Mouse (Mus musculus) lung, postnatal 0 days (tissue): Measurements from ENCODE around the gene Abcc6. TPM values are rescaled to one million over a fixed set of nuclear protein-coding genes. Genes with fewer than 3 reads are reported as not detected.

Experiments
- ATAC-seq: fragments of 200-750 bp; cut with Nextera tagmentation; 2 replicates; pipeline ENCODE4 v1.8.0; 2017; ENCODE audit warnings: moderate library complexity
- DNase-seq: peaks from one replicate; pipeline ENCODE4 v3.0.0-alpha.2; 2016; ENCODE audit warnings: low spot score
- H3K27ac ChIP-seq: fragments of 300-500 bp; sonication (generic); 2 replicates; pipeline ENCODE4 v1.5.1; 2014; ENCODE audit warnings: antibody characterized with exemption, mild to moderate bottlenecking, low read length, mixed read lengths
- H3K27me3 ChIP-seq: fragments of 300-500 bp; sonication (generic); replicated peaks from 2 replicates; pipeline ENCODE4 v1.6.1; 2014; ENCODE audit warnings: low read length, mixed read lengths; ENCODE audit not compliant: insufficient read depth
- H3K36me3 ChIP-seq: fragments of 300-500 bp; sonication (generic); 2 replicates; pipeline ENCODE4 v1.6.1; 2014; ENCODE audit warnings: low read length, mixed read lengths; ENCODE audit not compliant: insufficient read depth
- H3K4me1 ChIP-seq: fragments of 300-500 bp; sonication (generic); 2 replicates; pipeline ENCODE4 v1.6.1; 2014; ENCODE audit warnings: antibody characterized with exemption, low read depth, low read length, mixed read lengths; ENCODE audit not compliant: insufficient read depth
- H3K4me2 ChIP-seq: fragments of 300-500 bp; sonication (generic); replicated peaks from 2 replicates; pipeline ENCODE4 v1.6.1; 2014; ENCODE audit warnings: low read depth, mild to moderate bottlenecking, low read length, moderate library complexity, mixed read lengths
- H3K4me3 ChIP-seq: fragments of 300-500 bp; sonication (generic); 2 replicates; pipeline ENCODE4 v1.5.1; 2014; ENCODE audit warnings: low read depth, low read length
- H3K9ac ChIP-seq: fragments of 300-500 bp; sonication (generic); replicated peaks from 2 replicates; pipeline ENCODE4 v1.6.1; 2014; ENCODE audit warnings: low read depth, mild to moderate bottlenecking
- H3K9me3 ChIP-seq: fragments of 300-500 bp; sonication (generic); 2 replicates; pipeline ENCODE4 v1.6.1; 2016; ENCODE audit warnings: low read length, mixed read lengths
- CTCF ChIP-seq: IDR thresholded peaks from 2 replicates; pipeline ENCODE4 v1.5.1; 2016; ENCODE audit warnings: antibody characterized with exemption, mild to moderate bottlenecking
- EP300 ChIP-seq: IDR thresholded peaks from 2 replicates; pipeline ENCODE4 v1.6.1; 2016; ENCODE audit warnings: antibody characterized with exemption, mild to moderate bottlenecking, control low read depth
- WGBS: fragments of 180-500 bp; shearing (Covaris S2); extraction: QIAGEN DNeasy Blood & Tissue Kit; methylation state at CpG from one replicate; pipeline ENCODE4 v1.1.7; 2014; 5-methylcytosine and 5-hydroxymethylcytosine counted together
- polyA plus RNA-seq: library from polyadenylated mRNA; unstranded; fragments of >200 nt; fragmentation: Nextera tagmentation; extraction: Ambion mirVana; gene quantifications from 2 replicates; pipeline ENCODE4 v1.2.1, GENCODE M21; 2015

Abcc6 gene
- 0.26 and 0.37 TPM in 2 replicates for polyA plus RNA-seq

- Histone ChIP-seq H3K27ac (no peak within 1 kb of the TSS), H3K4me2 (no peak within 1 kb of the TSS; the same call in 1 of the 2 replicates), H3K36me3 (no peaks in the 10 kb centered on the region), H3K9ac (0 out of 2 replicates have a peak within 1 kb of the TSS, but pooled peaks have one; percentile 27), H3K4me1 (peaks cover 4% of the 10 kb centered on the region; the same call in 1 of the 2 replicates), H3K4me3 (no peak within 1 kb of the TSS), H3K27me3 (no peaks in the 10 kb centered on the region), H3K9me3 (no peaks in the 10 kb centered on the region)
- ATAC-seq = peak; percentile 13
- no peak for DNase-seq
- no peak for TF ChIP-seq EP300
- TF ChIP-seq CTCF = no peak; the same call in none of the 2 replicates
- WGBS = 4% methylated on average over 11 of the region's 11 CpGs
Observed at GRCm38 (mm10) chr7:46030145-46030488, at the start of gene Abcc6. Gene Abcc6, minus strand, starts transcription at chr7:46030302.

DNA sequence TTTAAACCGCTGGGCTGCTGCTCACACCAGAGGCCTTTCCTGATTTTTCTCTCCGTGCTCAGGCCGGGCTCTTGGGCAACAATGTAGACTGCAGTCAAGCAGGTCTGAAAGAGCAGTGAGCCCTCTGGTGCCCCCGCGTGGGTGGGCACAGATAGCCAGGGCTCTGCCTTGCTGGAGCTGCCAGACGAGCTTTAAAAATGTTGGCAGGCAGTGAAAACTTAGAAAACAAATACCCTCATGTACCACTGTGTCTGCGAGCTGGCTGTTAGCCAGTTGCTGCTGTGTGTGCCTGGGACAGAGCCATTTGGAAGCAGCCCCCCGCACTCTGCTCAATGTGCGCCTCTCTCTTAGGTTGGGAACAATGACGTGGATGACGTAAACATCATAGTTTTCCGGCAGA, 47.6 kb upstream of the Abcc6 start:
- Histone ChIP-seq H3K4me2 (no peak overlapping the region), H3K36me3 (peaks cover 33% of the 10 kb centered on the region), H3K4me1 (no peaks in the 10 kb centered on the region), H3K27me3 (no peaks in the 10 kb centered on the region), H3K27ac (no peak overlapping the region), H3K9ac (no peak overlapping the region), H3K4me3 (no peak overlapping the region), H3K9me3 (no peaks in the 10 kb centered on the region)
- no peak for TF ChIP-seq EP300
- TF ChIP-seq CTCF = no peak
- DNase-seq (no peak), ATAC-seq (no peak)
- 75% methylated on average over 12 of the region's 12 CpGs for WGBS

GRCm38 (mm10) chr7:46076844-46077243, 46.7 kb upstream of the Abcc6 start:
- DNase-seq (no peak), ATAC-seq (no peak)
- WGBS = 81% methylated on average over 7 of the region's 7 CpGs
- no peak overlapping the region for H3K4me3 ChIP-seq
- H3K27me3 ChIP-seq = no peaks in the 10 kb centered on the region
- H3K4me1 ChIP-seq = no peaks in the 10 kb centered on the region
- H3K9me3 ChIP-seq = no peaks in the 10 kb centered on the region
- no peak overlapping the region for H3K27ac ChIP-seq
- no peak overlapping the region for H3K4me2 ChIP-seq
- peaks cover 26% of the 10 kb centered on the region for H3K36me3 ChIP-seq
- H3K9ac ChIP-seq = no peak overlapping the region
- TF ChIP-seq CTCF = no peak
- TF ChIP-seq EP300 = no peak

DNA sequence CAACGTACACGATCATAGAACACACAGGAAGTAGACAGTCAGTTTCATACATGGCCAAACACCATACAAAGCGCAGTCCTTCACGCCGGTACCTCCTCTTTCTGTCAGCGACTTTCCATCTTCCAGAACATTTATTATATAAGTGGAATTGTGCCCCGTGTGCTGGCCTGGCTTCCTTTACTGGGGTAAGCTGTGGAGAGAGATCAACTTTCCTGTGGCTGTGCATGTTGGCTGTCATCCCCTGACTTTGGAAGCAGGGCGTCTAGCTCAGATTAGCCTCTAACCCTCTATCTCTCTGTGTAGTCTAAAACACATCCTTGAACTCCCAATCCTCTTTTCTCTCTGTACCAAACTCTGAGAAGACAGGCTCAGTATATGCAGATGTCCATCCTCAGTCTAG, 38.7 kb upstream of the Abcc6 start:
- H3K27me3 ChIP-seq = no peaks in the 10 kb centered on the region
- peaks cover 28% of the 10 kb centered on the region for H3K36me3 ChIP-seq
- no peaks in the 10 kb centered on the region for H3K4me1 ChIP-seq
- H3K27ac ChIP-seq = no peak overlapping the region
- ATAC-seq (no peak), DNase-seq (no peak)
- H3K4me3 ChIP-seq = no peak overlapping the region
- whole genome bisulfite sequencing = 92% methylated on average over 8 of the region's 8 CpGs
- H3K9ac ChIP-seq = no peak overlapping the region
- no peak overlapping the region for H3K4me2 ChIP-seq
- TF ChIP-seq CTCF (no peak), EP300 (no peak)
- no peaks in the 10 kb centered on the region for H3K9me3 ChIP-seq

GRCm38 (mm10) chr7:46063296-46063695, 33.2 kb upstream of the Abcc6 start:
- Histone ChIP-seq H3K4me3 (no peak overlapping the region), H3K27me3 (no peaks in the 10 kb centered on the region), H3K4me2 (no peak overlapping the region), H3K27ac (no peak overlapping the region), H3K4me1 (no peaks in the 10 kb centered on the region), H3K36me3 (peaks cover 20% of the 10 kb centered on the region), H3K9me3 (no peaks in the 10 kb centered on the region), H3K9ac (no peak overlapping the region)
- no peak for DNase-seq
- WGBS = 91% methylated on average over 6 of the region's 6 CpGs
- no peak for TF ChIP-seq CTCF
- no peak for TF ChIP-seq EP300
- ATAC-seq = no peak

DNA sequence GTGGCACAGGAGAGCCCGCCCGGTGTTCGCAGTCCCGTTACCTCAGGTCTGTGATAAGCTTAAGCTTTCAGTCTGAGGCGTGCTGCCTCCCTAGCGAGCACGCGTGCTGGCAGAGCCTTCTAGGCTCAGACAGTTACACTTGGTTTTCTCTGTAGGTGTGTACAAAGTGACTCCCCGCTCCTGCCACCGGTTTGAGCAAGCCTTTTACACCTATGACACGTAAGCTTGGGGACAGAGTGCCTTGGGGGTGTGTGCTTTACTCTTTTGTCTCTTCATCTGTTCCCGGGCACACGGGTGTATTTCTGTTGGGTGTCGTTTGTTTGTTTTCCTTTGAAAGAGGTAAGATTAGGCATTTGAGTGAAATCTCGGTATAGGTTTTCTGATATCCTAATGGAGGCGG, 31.5 kb upstream of the Abcc6 start:
- Histone ChIP-seq H3K9ac (no peak overlapping the region), H3K4me3 (no peak overlapping the region), H3K4me2 (no peak overlapping the region), H3K36me3 (peaks cover 18% of the 10 kb centered on the region), H3K27me3 (no peaks in the 10 kb centered on the region), H3K4me1 (no peaks in the 10 kb centered on the region), H3K9me3 (no peaks in the 10 kb centered on the region), H3K27ac (no peak overlapping the region)
- 92% methylated on average over 16 of the region's 16 CpGs for WGBS
- TF ChIP-seq EP300 (no peak), CTCF (no peak)
- DNase-seq (no peak), ATAC-seq (no peak)

DNA sequence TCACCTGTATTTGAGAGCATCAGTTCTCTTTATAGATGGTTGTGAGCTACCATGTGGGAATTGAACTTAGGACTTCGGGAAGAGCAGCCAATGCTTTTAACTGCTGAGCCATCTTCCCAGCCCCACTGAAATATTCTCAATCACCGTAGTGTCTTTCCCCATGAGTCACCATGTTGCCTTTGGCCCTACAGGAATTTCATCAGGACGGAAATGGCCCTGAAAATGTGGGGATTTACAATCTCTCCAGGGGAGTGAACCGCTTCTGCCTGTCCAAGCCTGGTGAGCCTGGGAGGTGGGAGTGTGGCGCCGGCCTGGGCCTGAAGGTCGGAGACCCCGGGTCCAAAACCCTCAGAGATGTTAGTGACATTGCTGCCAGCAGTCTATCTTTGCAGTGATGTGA, 30.6 kb upstream of the Abcc6 start:
- Histone ChIP-seq H3K4me2 (no peak overlapping the region), H3K9me3 (no peaks in the 10 kb centered on the region), H3K27ac (no peak overlapping the region), H3K36me3 (peaks cover 18% of the 10 kb centered on the region), H3K9ac (no peak overlapping the region), H3K4me3 (no peak overlapping the region), H3K27me3 (no peaks in the 10 kb centered on the region), H3K4me1 (no peaks in the 10 kb centered on the region)
- no peak for DNase-seq
- TF ChIP-seq EP300 (no peak), CTCF (no peak)
- no peak for ATAC-seq
- WGBS = 94% methylated on average over 8 of the region's 8 CpGs
